Mouse (Mus musculus): ENCODE data around the gene 5031439G07Rik.
"Not testable (repeated sequence)": the region's sequence is repeated elsewhere in the genome, so short reads cannot be mapped to it uniquely, and the experiment has no call there.

The 5031439G07Rik gene

DNA sequence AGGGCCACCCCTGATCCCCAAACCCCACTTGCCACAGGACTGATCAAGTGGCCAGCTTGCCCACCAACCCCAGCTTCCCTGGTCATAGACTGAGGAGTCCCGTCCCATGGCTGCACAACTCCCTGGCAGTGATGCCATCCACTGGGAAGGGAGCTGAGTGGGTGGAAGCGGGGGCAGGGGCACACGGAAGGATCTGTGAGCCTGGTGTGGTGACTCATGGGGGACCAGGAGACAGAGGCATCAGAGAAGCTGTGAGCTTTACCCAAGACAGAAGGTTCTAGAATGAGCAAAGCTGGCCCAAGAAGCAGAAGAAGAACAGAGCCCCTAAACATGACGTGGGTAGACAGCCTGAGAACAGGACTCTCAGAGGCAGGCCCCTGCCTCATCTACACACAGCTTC, 38.3 kb downstream of the 5031439G07Rik start:
- no peak for DNase-seq

- DNase-seq, result no peak
These were observed 39.4 kb downstream of the 5031439G07Rik start for GRCm38 (mm10) chr15:84948990-84949389.

DNA sequence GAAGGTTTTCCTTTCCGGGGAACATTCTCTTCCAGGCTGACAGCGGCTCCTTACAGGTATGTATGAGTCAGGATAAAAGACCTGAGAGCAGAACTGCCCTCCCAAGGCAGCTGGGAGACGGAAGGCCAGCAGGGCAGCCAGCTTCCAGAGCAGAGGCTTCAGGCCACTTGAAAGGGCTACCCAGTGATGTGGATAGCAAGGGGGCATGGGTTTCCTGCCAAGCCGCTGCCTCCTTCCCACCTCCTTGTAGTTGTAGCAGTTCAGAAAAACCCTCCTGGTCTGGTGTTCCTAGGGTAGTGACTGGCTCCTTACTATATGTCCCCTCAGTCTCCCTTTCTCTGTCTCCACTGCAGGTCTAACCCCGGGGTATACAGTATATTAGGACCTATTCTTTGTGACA, 44.0 kb downstream of the 5031439G07Rik start:
- DNase-seq, result no peak

- DNase-seq, result no peak
These were observed 45.6 kb downstream of the 5031439G07Rik start for GRCm38 (mm10) chr15:84942647-84943285.

GRCm38 (mm10) chr15:84940102-84940501, 48.2 kb downstream of the 5031439G07Rik start:
- no peak for DNase-seq

DNA sequence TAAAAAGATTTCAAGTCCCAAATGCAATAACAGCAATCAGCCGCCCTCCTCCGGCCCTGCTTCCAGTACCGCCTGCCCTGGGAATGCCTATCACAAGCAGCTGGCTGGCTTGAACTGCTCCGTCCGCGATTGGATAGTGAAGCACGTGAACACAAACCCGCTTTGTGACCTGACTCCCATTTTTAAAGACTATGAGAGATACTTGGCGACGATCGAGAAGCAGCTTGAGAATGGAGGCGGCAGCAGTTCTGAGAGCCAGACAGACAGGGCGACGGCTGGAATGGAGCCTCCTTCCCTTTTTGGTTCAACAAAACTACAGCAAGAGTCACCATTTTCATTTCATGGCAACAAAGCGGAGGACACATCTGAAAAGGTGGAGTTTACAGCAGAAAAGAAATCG, 53.5 kb downstream of the 5031439G07Rik start:
- DNase-seq, result no peak

GRCm38 (mm10) chr15:84932351-84932750, 56.0 kb downstream of the 5031439G07Rik start:
- no peak for DNase-seq

GRCm38 (mm10) chr15:84925495-84926018, 62.8 kb downstream of the 5031439G07Rik start:
- DNase-seq, result no peak

DNA sequence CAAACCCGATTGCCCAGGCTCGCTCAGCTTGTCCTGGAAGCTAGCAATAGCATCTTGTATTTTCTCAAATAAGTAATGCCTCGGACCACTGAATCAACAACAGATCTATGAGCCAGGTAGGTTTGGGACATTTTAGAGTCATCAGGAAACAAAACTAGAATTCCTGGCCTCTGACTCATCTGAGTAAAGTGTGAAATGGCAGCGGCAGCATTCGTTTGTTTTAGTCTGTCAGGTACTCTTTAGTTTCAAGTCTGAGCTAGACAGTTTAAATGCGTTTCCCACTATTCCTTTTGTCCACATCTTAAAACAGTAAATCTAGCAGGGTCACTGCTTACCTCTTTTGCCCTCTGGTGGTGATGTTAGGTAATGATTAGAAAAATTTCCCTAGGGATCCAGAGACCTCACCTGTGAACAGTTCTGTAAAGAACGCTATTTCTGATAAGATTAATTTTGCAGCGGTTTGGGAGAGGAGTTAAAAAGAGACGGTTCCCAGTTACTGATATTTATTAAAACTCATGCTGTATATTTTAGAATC, 63.5 kb downstream of the 5031439G07Rik start:
- DNase-seq, result peak; percentile 39

DNA sequence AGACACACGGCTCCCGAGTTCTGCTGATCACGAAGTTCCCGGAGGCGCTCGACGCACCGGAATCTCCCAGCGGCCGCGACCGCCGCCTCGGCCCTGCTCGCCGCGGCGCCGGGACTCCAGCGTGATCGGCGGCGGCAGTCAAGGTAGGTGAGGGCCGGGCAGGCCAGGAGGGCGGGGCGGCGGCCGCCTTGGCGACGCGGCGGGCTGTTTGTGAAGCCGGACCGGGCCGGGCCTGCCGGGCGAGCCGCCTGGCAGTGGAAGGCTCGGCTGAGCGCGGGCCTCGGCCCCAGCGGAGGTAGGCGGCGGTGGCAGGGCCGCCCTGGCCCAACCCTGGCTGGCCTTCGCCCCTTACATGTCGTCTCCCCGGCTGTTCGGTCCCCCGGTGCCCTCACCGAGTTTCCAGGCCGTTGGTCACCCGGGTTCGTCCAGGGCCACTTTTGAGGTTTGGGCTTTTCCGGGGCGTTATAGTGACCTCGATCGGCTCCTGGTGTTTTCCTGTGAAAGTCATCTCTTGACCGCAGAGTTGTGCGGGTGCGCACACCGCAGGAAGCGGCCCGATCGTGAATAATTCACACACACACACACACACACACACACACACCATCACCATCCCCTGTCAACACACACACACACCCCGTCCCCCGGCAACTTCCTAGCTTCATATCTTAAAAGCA, 64.7 kb downstream of the 5031439G07Rik start:
- no peak for DNase-seq

- peak; percentile 100 for DNase-seq
These were observed 65.4 kb downstream of the 5031439G07Rik start, which contains the start of gene Nup50 for GRCm38 (mm10) chr15:84922884-84923507. Nup50 (plus strand) TSS chr15:84923411.

GRCm38 (mm10) chr15:84919938-84920337, 68.4 kb downstream of the 5031439G07Rik start, which contains the start of gene Gm29666:
Gm29666 (minus strand) TSS chr15:84920038.
- DNase-seq, result no peak

- DNase-seq, result no peak
These were observed 75.2 kb downstream of the 5031439G07Rik start for GRCm38 (mm10) chr15:84913201-84913600.

DNA sequence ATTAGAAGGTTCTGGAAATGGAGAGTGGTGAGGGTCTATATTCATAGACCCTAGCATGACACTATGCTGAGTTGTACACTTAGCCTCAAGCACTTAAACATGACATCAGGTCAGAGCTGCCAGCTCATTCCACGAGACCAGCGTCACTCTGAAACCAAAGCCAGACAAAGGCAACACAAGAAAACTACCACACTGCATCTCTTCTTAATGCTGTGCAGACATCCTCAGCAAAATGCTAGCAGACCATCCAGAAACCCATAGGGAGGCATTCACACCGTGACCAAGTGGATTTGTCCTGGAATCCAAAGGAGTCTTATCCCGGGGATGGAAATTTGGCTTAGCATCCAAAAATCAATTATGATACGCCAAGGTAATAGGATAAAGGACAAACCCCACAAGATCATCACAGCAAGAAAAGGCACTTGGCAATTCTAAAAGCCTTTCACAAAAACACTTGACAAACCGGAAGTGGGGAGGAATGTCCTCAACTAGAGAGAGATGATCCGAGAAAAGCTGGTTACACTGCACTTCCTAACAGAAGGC, 84.4 kb downstream of the 5031439G07Rik start:
- DNase-seq, result no peak

- DNase-seq, result no peak
These were observed 90.3 kb downstream of the 5031439G07Rik start for GRCm38 (mm10) chr15:84898077-84898476.

DNA sequence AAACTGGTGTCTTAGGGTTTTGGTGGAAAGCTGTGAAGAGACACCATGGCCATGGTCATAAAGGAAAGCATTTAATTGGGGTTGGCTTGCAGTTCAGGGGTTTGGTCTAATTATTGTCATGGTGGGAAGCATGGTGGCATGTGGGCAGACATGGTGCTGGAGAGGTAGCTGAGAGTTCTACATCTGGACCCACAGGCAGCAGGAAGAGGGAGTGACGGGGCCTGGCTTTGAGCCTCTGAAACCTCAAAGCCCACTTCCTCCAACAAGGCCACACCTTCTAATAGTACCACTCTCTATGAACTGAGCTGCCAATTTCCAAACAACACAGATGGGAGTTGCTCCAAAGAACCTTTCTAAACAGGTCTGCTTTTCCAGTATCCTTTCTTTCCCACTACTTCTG, 91.7 kb downstream of the 5031439G07Rik start:
- no peak for DNase-seq

DNA sequence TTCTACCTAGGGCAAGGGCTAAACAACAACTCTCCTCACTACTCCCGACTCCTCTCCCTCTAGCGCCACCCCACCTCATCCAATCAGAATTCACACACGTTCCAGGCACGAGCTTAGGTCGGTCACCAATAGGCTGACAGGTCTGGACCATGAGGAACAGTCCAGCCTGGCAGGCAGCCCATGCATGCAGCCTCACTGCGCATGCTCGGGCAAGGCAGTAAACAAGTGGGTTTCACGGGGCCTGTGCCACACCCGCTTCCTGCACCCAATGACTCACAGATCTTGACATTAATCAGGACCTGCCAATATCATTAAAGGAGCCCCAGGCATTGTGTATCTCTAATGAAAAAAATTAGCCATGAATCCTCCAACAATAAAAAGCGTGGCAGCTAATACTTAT, 92.1 kb downstream of the 5031439G07Rik start:
- not testable (repeated sequence) for DNase-seq

All from cerebellum, adult 8-10 months (tissue).